Mouse (Mus musculus) liver, postnatal 0 days (tissue): ENCODE data around the gene Map7.

Experiments used
- CTCF ChIP-seq: sonication (generic); IDR thresholded peaks from 2 replicates; pipeline ENCODE4 v1.5.1; 2016; ENCODE audit warnings: antibody characterized with exemption, low read depth
- EP300 ChIP-seq: IDR thresholded peaks from 2 replicates; pipeline ENCODE4 v1.6.1; 2016; ENCODE audit warnings: antibody characterized with exemption, low read depth, mild to moderate bottlenecking

GRCm38 (mm10) chr10:20164810-20165209 lies 16.5 kb downstream of the Map7 start:
- TF ChIP-seq CTCF (no peak), EP300 (no peak)
